ENCODE assay signal across 20 mouse cellular contexts in genomic region chr5:100981849-100982572, GRCm38 (mm10).
DNase-seq lines count a peak whose midpoint lies in the region; ATAC-seq and TF ChIP-seq lines count a peak whose summit lies in the region.
"Had no signal": no experiment of that assay in that cellular context is flagged by ENCODE, and none has a peak within 500 bp of the region (broad histone marks: within the 10 kb centered on the region; RNA-seq: fewer than 3 reads in every experiment).

No protein-coding gene starts in this region.

- no peak overlapping the region for H3K4me3 ChIP-seq in forebrain, postnatal 0 days (ENCODE audit: low read depth, low read length)
- H3K4me3 ChIP-seq in forebrain, embryonic 15.5 days = no peak overlapping the region
- no peak overlapping the region for H3K4me3 ChIP-seq in hindbrain, embryonic 12.5 days
- H3K4me3 ChIP-seq in neural tube, embryonic 14.5 days (ENCODE audit: low read depth, low read length) = no peak overlapping the region
- H3K4me3 ChIP-seq: heart, embryonic 15.5 days; liver, embryonic 12.5 days; stomach, embryonic 15.5 days had no signal

- H3K9me3 ChIP-seq in forebrain, postnatal 0 days (ENCODE audit: low read length) = no peaks in the 10 kb centered on the region
- H3K9me3 ChIP-seq in forebrain, embryonic 15.5 days = no peaks in the 10 kb centered on the region
- H3K9me3 ChIP-seq in hindbrain, embryonic 12.5 days (replicated peaks) = no peaks in the 10 kb centered on the region
- H3K9me3 ChIP-seq in neural tube, embryonic 14.5 days (ENCODE audit: control insufficient read depth, low read length) = no peaks in the 10 kb centered on the region
- H3K9me3 ChIP-seq: heart, embryonic 15.5 days; liver, embryonic 12.5 days; stomach, embryonic 15.5 days had no signal

- H3K27ac ChIP-seq in forebrain, postnatal 0 days (ENCODE audit: low read depth, low read length) = no peak overlapping the region
- H3K27ac ChIP-seq in forebrain, embryonic 15.5 days (replicated peaks) = no peak overlapping the region
- H3K27ac ChIP-seq in hindbrain, embryonic 12.5 days = 0 out of 2 replicates have a peak overlapping the region, but pooled peaks have one; percentile 2
- no peak overlapping the region for H3K27ac ChIP-seq in neural tube, embryonic 14.5 days (ENCODE audit: low read depth, low read length)
- H3K27ac ChIP-seq: heart, embryonic 15.5 days; liver, embryonic 12.5 days; stomach, embryonic 15.5 days had no signal

- H3K4me1 ChIP-seq in forebrain, postnatal 0 days (ENCODE audit: insufficient read depth) = no peaks in the 10 kb centered on the region
- H3K4me1 ChIP-seq in forebrain, embryonic 15.5 days = no peaks in the 10 kb centered on the region
- peaks cover 3% of the 10 kb centered on the region; the same call in 1 of the 2 replicates for H3K4me1 ChIP-seq in hindbrain, embryonic 12.5 days
- peaks cover 4% of the 10 kb centered on the region; the same call in 1 of the 2 replicates for H3K4me1 ChIP-seq in neural tube, embryonic 14.5 days (ENCODE audit: control insufficient read depth, insufficient read depth, low read length)
- H3K4me1 ChIP-seq: heart, embryonic 15.5 days; liver, embryonic 12.5 days; stomach, embryonic 15.5 days had no signal

- H3K9ac ChIP-seq in forebrain, postnatal 0 days = no peak overlapping the region
- H3K9ac ChIP-seq in forebrain, embryonic 15.5 days (replicated peaks) = no peak overlapping the region
- no peak overlapping the region for H3K9ac ChIP-seq in hindbrain, embryonic 12.5 days
- no peak overlapping the region for H3K9ac ChIP-seq in neural tube, embryonic 14.5 days (replicated peaks; ENCODE audit: low read depth, low read length)
- H3K9ac ChIP-seq: heart, embryonic 15.5 days; liver, embryonic 12.5 days; lung, embryonic 14.5 days; stomach, embryonic 15.5 days had no signal

- WGBS in forebrain, postnatal 0 days = 68% methylated on average over 18 of the region's 18 CpGs
- WGBS in forebrain, embryonic 15.5 days = 67% methylated on average over 18 of the region's 18 CpGs
- WGBS in hindbrain, embryonic 12.5 days = 56% methylated on average over 18 of the region's 18 CpGs
- WGBS in neural tube, embryonic 14.5 days = 26% methylated on average over 18 of the region's 18 CpGs

- H3K36me3 ChIP-seq in forebrain, postnatal 0 days (ENCODE audit: insufficient read depth) = no peaks in the 10 kb centered on the region
- no peaks in the 10 kb centered on the region for H3K36me3 ChIP-seq in forebrain, embryonic 15.5 days
- no peaks in the 10 kb centered on the region for H3K36me3 ChIP-seq in hindbrain, embryonic 12.5 days
- H3K36me3 ChIP-seq in neural tube, embryonic 14.5 days (ENCODE audit: control insufficient read depth, insufficient read depth, low read length) = no peaks in the 10 kb centered on the region
- H3K36me3 ChIP-seq: heart, embryonic 15.5 days; liver, embryonic 12.5 days; stomach, embryonic 15.5 days had no signal

- DNase-seq in forebrain, postnatal 0 days = no peak
- peak; percentile 47 for DNase-seq in mesoderm, embryonic 11.5 days (ENCODE audit: low read depth, low spot score)
- DNase-seq in natural killer cell, adult 2 months (ENCODE audit: low spot score in 2 of 2) = no peak
- no peak for DNase-seq in adrenal gland, adult (ENCODE audit: inconsistent age in 2 of 2, low spot score in 1 of 2)
- DNase-seq: adrenal gland, postnatal 10 days; B cell, adult 2 months; cerebellum, adult 11-12 months; cerebellum, postnatal 25 days; kidney, adult 8-10 months; kidney, postnatal 4 days; lung, embryonic 14.5 days; lung, postnatal 4 days; spleen, adult 18-20 months; thymus, adult 2 months had no signal

- peak; percentile 12; the same call in 1 of the 2 replicates for ATAC-seq in forebrain, postnatal 0 days
- no peak for ATAC-seq in forebrain, embryonic 15.5 days (replicated peaks)
- ATAC-seq in hindbrain, embryonic 12.5 days (ENCODE audit: low FRiP score) = peak; percentile 64
- peak; percentile 77 for ATAC-seq in neural tube, embryonic 14.5 days (ENCODE audit: low read depth)
- ATAC-seq: liver, embryonic 12.5 days had no signal

- H3K27me3 ChIP-seq in forebrain, postnatal 0 days (ENCODE audit: insufficient read depth, low read length) = no peaks in the 10 kb centered on the region
- no peaks in the 10 kb centered on the region for H3K27me3 ChIP-seq in forebrain, embryonic 15.5 days
- no peaks in the 10 kb centered on the region for H3K27me3 ChIP-seq in hindbrain, embryonic 12.5 days
- H3K27me3 ChIP-seq in neural tube, embryonic 14.5 days (ENCODE audit: control insufficient read depth, insufficient read depth, low read length) = no peaks in the 10 kb centered on the region
- H3K27me3 ChIP-seq: heart, embryonic 15.5 days; liver, embryonic 12.5 days; stomach, embryonic 15.5 days had no signal

- TF ChIP-seq CTCF in forebrain, postnatal 0 days (IDR thresholded peaks at IDR 0.05; ENCODE audit: low read depth) = no peak

- no peak overlapping the region for H3K4me2 ChIP-seq in forebrain, postnatal 0 days (ENCODE audit: low read depth)
- no peak overlapping the region for H3K4me2 ChIP-seq in forebrain, embryonic 15.5 days (replicated peaks)
- 0 out of 2 replicates have a peak overlapping the region, but pooled peaks have one; percentile 8 for H3K4me2 ChIP-seq in hindbrain, embryonic 12.5 days (replicated peaks)
- peak overlapping the region; percentile 23; the same call in 1 of the 2 replicates for H3K4me2 ChIP-seq in neural tube, embryonic 14.5 days (ENCODE audit: low read depth, low read length)
- H3K4me2 ChIP-seq: heart, embryonic 15.5 days; liver, embryonic 12.5 days; lung, embryonic 14.5 days; stomach, embryonic 15.5 days had no signal

Comparison
In these comparisons a context has a peak if more than half of its experiments do, and no peak if none do; other contexts are left out.
1. H3K4me2 ChIP-seq: peak in hindbrain, embryonic 12.5 days (single experiment) and neural tube, embryonic 14.5 days (single experiment); none in forebrain, postnatal 0 days (single experiment) and forebrain, embryonic 15.5 days (single experiment).